Mouse (Mus musculus) forebrain, embryonic 13.5 days (tissue): ENCODE data around the gene Kctd2. TPM values are rescaled to one million over a fixed set of nuclear protein-coding genes. Genes with fewer than 3 reads are reported as not detected.

Source experiments
- microRNA-seq: library from miRNA; unstranded; fragments of <30 nt; microRNA quantifications from one replicate; pipeline ENCODE4, GENCODE M21; 2016
- polyA plus RNA-seq: library from polyadenylated mRNA; unstranded; fragments of >200 nt; fragmentation: Nextera tagmentation; extraction: Ambion mirVana; gene quantifications from 2 replicates; pipeline ENCODE4 v1.2.1, GENCODE M21; 2015

Kctd2 gene
- polyA plus RNA-seq, 1 experiment from 2014 or later: 9.9 TPM

Small RNA genes lying within 50 kb of the gene (microRNA-seq; reads per million reads assigned to microRNA genes)
- not detected for gene Mir3968

Other genes with a start within 250 kb of the Kctd2 start
- gene Tmem104, start 232.6 kb upstream of the Kctd2 start, polyA plus RNA-seq: 7.8 and 9.2 TPM in 2 replicates
- 18.2 and 20.3 TPM in 2 replicates for gene Nat9, start 232.3 kb upstream of the Kctd2 start, polyA plus RNA-seq
- 0.04 TPM in 1 of 2 replicates, not detected in the other for gene Grin2c, start 152.9 kb upstream of the Kctd2 start, polyA plus RNA-seq
- 19.7 and 20.5 TPM in 2 replicates for gene Fdxr, start 143.1 kb upstream of the Kctd2 start, polyA plus RNA-seq
- 0.23 and 0.39 TPM in 2 replicates for gene Fads6, start 122.5 kb upstream of the Kctd2 start, polyA plus RNA-seq
- not detected in 2 replicates for gene Otop2, start 113.0 kb upstream of the Kctd2 start, polyA plus RNA-seq
- gene Ush1g, start 98.1 kb upstream of the Kctd2 start, polyA plus RNA-seq: not detected in 2 replicates
- gene Otop3, start 85.4 kb upstream of the Kctd2 start, polyA plus RNA-seq: 0.14 TPM in 1 of 2 replicates, not detected in the other
- gene Hid1, start 52.4 kb upstream of the Kctd2 start, polyA plus RNA-seq: 32.9 and 36.4 TPM in 2 replicates
- 20.7 and 20.9 TPM in 2 replicates for gene Cdr2l, start 38.2 kb upstream of the Kctd2 start, polyA plus RNA-seq
- 246 and 248 TPM in 2 replicates for gene Mrpl58, start 16.4 kb upstream of the Kctd2 start, polyA plus RNA-seq
- gene Atp5h, start 166 bp upstream of the Kctd2 start, polyA plus RNA-seq: 916 and 1,000 TPM in 2 replicates
- not detected in 2 replicates for gene Trim80, start 20.4 kb downstream of the Kctd2 start, polyA plus RNA-seq
- gene Slc16a5, start 42.3 kb downstream of the Kctd2 start, polyA plus RNA-seq: not detected in 2 replicates
- gene Armc7, start 55.5 kb downstream of the Kctd2 start, polyA plus RNA-seq: 11.3 and 13.0 TPM in 2 replicates
- gene Nt5c, start 71.7 kb downstream of the Kctd2 start, polyA plus RNA-seq: 87.0 and 91.1 TPM in 2 replicates
- gene Jpt1, start 94.3 kb downstream of the Kctd2 start, polyA plus RNA-seq: 1,632 and 1,660 TPM in 2 replicates
- 1,485 and 1,571 TPM in 2 replicates for gene Sumo2, start 116.1 kb downstream of the Kctd2 start, polyA plus RNA-seq
- 161 and 179 TPM in 2 replicates for gene Nup85, start 144.3 kb downstream of the Kctd2 start, polyA plus RNA-seq
- gene Mrps7, start 183.8 kb downstream of the Kctd2 start, polyA plus RNA-seq: 81.6 and 87.1 TPM in 2 replicates
- gene Gga3, start 183.9 kb downstream of the Kctd2 start, polyA plus RNA-seq: 23.6 and 29.8 TPM in 2 replicates
- gene Mif4gd, start 192.8 kb downstream of the Kctd2 start, polyA plus RNA-seq: 12.4 and 13.4 TPM in 2 replicates
- 37.6 and 37.8 TPM in 2 replicates for gene Slc25a19, start 208.2 kb downstream of the Kctd2 start, polyA plus RNA-seq